Mouse (Mus musculus) CH12.LX (cell line): ENCODE data around the gene Slc26a1. TPM values are rescaled to one million over a fixed set of nuclear protein-coding genes. Genes with fewer than 3 reads are reported as not detected.

ENCODE experiments used
- DNase-seq: peaks from one replicate; pipeline ENCODE4 v3.0.0-alpha.2; 2013; ENCODE audit errors: extremely low read depth
- H3K27ac ChIP-seq: 2 replicates; pipeline ENCODE4 v1.5.1; 2012; ENCODE audit warnings: low read depth, mild to moderate bottlenecking, control low read depth, moderate library complexity; ENCODE audit not compliant: insufficient read depth
- H3K27me3 ChIP-seq: replicated peaks from 2 replicates; pipeline ENCODE3; 2012; ENCODE audit warnings: inconsistent platforms
- H3K36me3 ChIP-seq, 2 experiments: replicated peaks in 1 of 2; 2 replicates each; pipeline versions ENCODE3 to v1.6.1; 2012; ENCODE audit warnings: inconsistent platforms in 1 of 2, low read length in 1 of 2, mild to moderate bottlenecking in 1 of 2, mixed read lengths in 1 of 2, moderate library complexity in 1 of 2; ENCODE audit not compliant: control insufficient read depth in 1 of 2, insufficient read depth in 1 of 2
- H3K4me1 ChIP-seq, 2 experiments: 2 replicates each; pipeline ENCODE4 v1.6.1; 2012; ENCODE audit warnings: inconsistent platforms in 1 of 2, moderate library complexity in 1 of 2; ENCODE audit not compliant: insufficient read depth in 2 of 2, control insufficient read depth in 1 of 2
- H3K4me2 ChIP-seq: 2 replicates; pipeline ENCODE4 v1.6.1; 2012; ENCODE audit warnings: low read depth, mild to moderate bottlenecking, control low read depth; ENCODE audit not compliant: poor library complexity, insufficient read depth, severe bottlenecking
- H3K4me3 ChIP-seq, 3 experiments: fragments of 150-350 bp in 1 of 3; sonication (generic) in 1 of 3; replicated peaks in 1 of 3; 2 replicates each; pipeline versions ENCODE3 to v1.5.1; 2011 to 2012; ENCODE audit warnings: low read depth in 2 of 3, low read length in 2 of 3, mild to moderate bottlenecking in 2 of 3, moderate library complexity in 2 of 3, control low read depth in 1 of 3, improper control_type of control experiment in 1 of 3, inconsistent platforms in 1 of 3, mixed read lengths in 1 of 3; ENCODE audit not compliant: poor library complexity in 1 of 3
- H3K79me2 ChIP-seq: replicated peaks from 2 replicates; pipeline ENCODE4 v1.6.1; 2012; ENCODE audit warnings: mild to moderate bottlenecking, moderate library complexity; ENCODE audit not compliant: control insufficient read depth, poor library complexity, insufficient read depth, severe bottlenecking; ENCODE audit errors: extremely low read depth
- H3K9ac ChIP-seq: 2 replicates; pipeline ENCODE4 v1.6.1; 2012; ENCODE audit warnings: low read depth, mild to moderate bottlenecking, control low read depth, moderate library complexity; ENCODE audit not compliant: insufficient read depth
- H3K9me3 ChIP-seq: replicated peaks from 2 replicates; pipeline ENCODE3; 2012; ENCODE audit warnings: low read length, inconsistent platforms, mixed read lengths
- BHLHE40 ChIP-seq: IDR thresholded peaks from 2 replicates; pipeline ENCODE4 v1.6.1; 2011; ENCODE audit warnings: mild to moderate bottlenecking, low read depth, low read length, improper control_type of control experiment
- CHD2 ChIP-seq: IDR thresholded peaks from 2 replicates; pipeline ENCODE4 v1.6.1; 2011; ENCODE audit warnings: low read length, improper control_type of control experiment
- CTCF ChIP-seq, 2 experiments: IDR thresholded peaks in 1 of 2; conservative IDR thresholded peaks in 1 of 2; 2 replicates each; pipeline ENCODE4 v1.5.1; 2011 to 2012; ENCODE audit warnings: low read depth in 2 of 2, low read length in 2 of 2, improper control_type of control experiment in 1 of 2, inconsistent platforms in 1 of 2, mild to moderate bottlenecking in 1 of 2, moderate library complexity in 1 of 2
- E2F4 ChIP-seq: IDR thresholded peaks from 2 replicates; pipeline ENCODE4 v1.6.1; 2011; ENCODE audit warnings: low read depth, low read length, improper control_type of control experiment; ENCODE audit not compliant: insufficient replicate concordance
- ELF1 ChIP-seq: IDR thresholded peaks from 2 replicates; pipeline ENCODE4 v1.6.1; 2014; ENCODE audit warnings: low read depth, mild to moderate bottlenecking, inconsistent platforms, low read length, improper control_type of control experiment
- EP300 ChIP-seq: IDR thresholded peaks from 2 replicates; pipeline ENCODE4 v1.6.1; 2011; ENCODE audit warnings: low read length, improper control_type of control experiment
- ETS1 ChIP-seq: conservative IDR thresholded peaks from 2 replicates; pipeline ENCODE4 v1.6.1; 2012; ENCODE audit warnings: low read depth, mild to moderate bottlenecking, inconsistent platforms, low read length, improper control_type of control experiment, moderate library complexity
- GABPA ChIP-seq: IDR thresholded peaks from 2 replicates; pipeline ENCODE4 v1.6.1; 2012; ENCODE audit warnings: low read depth, low read length, improper control_type of control experiment, inconsistent platforms; ENCODE audit not compliant: insufficient replicate concordance
- IRF4 ChIP-seq: IDR thresholded peaks from 2 replicates; pipeline ENCODE4 v1.6.1; 2014; ENCODE audit warnings: low read depth, mild to moderate bottlenecking, inconsistent platforms, low read length, improper control_type of control experiment
- JUN ChIP-seq: IDR thresholded peaks from 2 replicates; pipeline ENCODE4 v1.6.1; 2011; ENCODE audit warnings: low read depth, mild to moderate bottlenecking, low read length, improper control_type of control experiment, moderate library complexity; ENCODE audit not compliant: insufficient read depth
- MAX ChIP-seq: IDR thresholded peaks from 2 replicates; pipeline ENCODE4 v1.6.1; 2011; ENCODE audit warnings: low read length, improper control_type of control experiment
- MAZ ChIP-seq: IDR thresholded peaks from 2 replicates; pipeline ENCODE4 v1.6.1; 2012; ENCODE audit warnings: low read depth, mild to moderate bottlenecking, inconsistent platforms, low read length, improper control_type of control experiment, moderate library complexity
- MEF2A ChIP-seq: IDR thresholded peaks from 2 replicates; pipeline ENCODE4 v1.6.1; 2014; ENCODE audit warnings: low read depth, mild to moderate bottlenecking, inconsistent platforms, low read length, improper control_type of control experiment, borderline replicate concordance
- MXI1 ChIP-seq: IDR thresholded peaks from 2 replicates; pipeline ENCODE4 v1.6.1; 2011; ENCODE audit warnings: mild to moderate bottlenecking, low read depth, low read length, improper control_type of control experiment
- MYC ChIP-seq: IDR thresholded peaks from 2 replicates; pipeline ENCODE4 v1.6.1; 2011; ENCODE audit warnings: low read depth, mild to moderate bottlenecking, improper control_type of control experiment, low read length
- NRF1 ChIP-seq: IDR thresholded peaks from 2 replicates; pipeline ENCODE4 v1.6.1; 2014; ENCODE audit warnings: low read depth, mild to moderate bottlenecking, inconsistent platforms, low read length, improper control_type of control experiment, moderate library complexity
- PAX5 ChIP-seq: IDR thresholded peaks from 2 replicates; pipeline ENCODE4 v1.6.1; 2012; ENCODE audit warnings: low read length, inconsistent platforms, mixed read lengths
- POLR2A ChIP-seq: IDR thresholded peaks from 2 replicates; pipeline ENCODE4 v1.6.1; 2011; ENCODE audit warnings: low read depth, mild to moderate bottlenecking, improper control_type of control experiment, low read length
- RAD21 ChIP-seq: IDR thresholded peaks from 2 replicates; pipeline ENCODE4 v1.6.1; 2011; ENCODE audit warnings: low read depth, mild to moderate bottlenecking, low read length, improper control_type of control experiment, moderate library complexity
- SMC3 ChIP-seq: IDR thresholded peaks from 2 replicates; pipeline ENCODE4 v1.6.1; 2011; ENCODE audit warnings: low read depth, low read length, improper control_type of control experiment
- TCF12 ChIP-seq: IDR thresholded peaks from 2 replicates; pipeline ENCODE4 v1.6.1; 2014; ENCODE audit warnings: low read depth, mild to moderate bottlenecking, inconsistent platforms, low read length, improper control_type of control experiment
- USF1 ChIP-seq: IDR thresholded peaks from 2 replicates; pipeline ENCODE4 v1.6.1; 2014; ENCODE audit warnings: low read depth, mild to moderate bottlenecking, inconsistent platforms, low read length, improper control_type of control experiment
- ZKSCAN1 ChIP-seq: IDR thresholded peaks from 2 replicates; pipeline ENCODE4 v1.6.1; 2012; ENCODE audit warnings: low read depth, inconsistent platforms, low read length, improper control_type of control experiment, borderline replicate concordance
- dilution Hi-C: fragments of 300-500 bp; cut with MboI; formaldehyde crosslinking; loops from 2 replicates; pipeline ENCODE4 v1.14.3; 2020; ENCODE audit warnings: low sequenced_read_pairs; ENCODE audit not compliant: extremely low pct_unique_long_range_greater_than_20kb, extremely low pct_ligation_motif_present
- in situ Hi-C: fragments of 300-500 bp; cut with MboI; formaldehyde crosslinking; loops from 3 replicates; pipeline ENCODE4 v1.14.3; 2019; ENCODE audit warnings: low sequenced_read_pairs, low pct_ligation_motif_present, low pct_unique_long_range_greater_than_20kb, mixed read lengths
- polyA plus RNA-seq: library from polyadenylated mRNA; unstranded; fragments of >175 nt; gene quantifications from 2 replicates; pipeline ENCODE4 v1.2.1, GENCODE M21; 2012; ENCODE audit warnings: low read depth; ENCODE audit not compliant: insufficient read length
- total RNA-seq, 2 experiments: library from RNA; depleted of rRNA; stranded (reverse); fragments of 300-350 nt in 1 of 2; fragments of >200 nt in 1 of 2; gene quantifications; 2 replicates each; pipeline ENCODE4 v1.2.3; 2012 to 2014

The Slc26a1 gene
- total and polyA plus RNA-seq, 3 experiments, result 0.07 to 0.08 TPM; not detected in 1

DNA sequence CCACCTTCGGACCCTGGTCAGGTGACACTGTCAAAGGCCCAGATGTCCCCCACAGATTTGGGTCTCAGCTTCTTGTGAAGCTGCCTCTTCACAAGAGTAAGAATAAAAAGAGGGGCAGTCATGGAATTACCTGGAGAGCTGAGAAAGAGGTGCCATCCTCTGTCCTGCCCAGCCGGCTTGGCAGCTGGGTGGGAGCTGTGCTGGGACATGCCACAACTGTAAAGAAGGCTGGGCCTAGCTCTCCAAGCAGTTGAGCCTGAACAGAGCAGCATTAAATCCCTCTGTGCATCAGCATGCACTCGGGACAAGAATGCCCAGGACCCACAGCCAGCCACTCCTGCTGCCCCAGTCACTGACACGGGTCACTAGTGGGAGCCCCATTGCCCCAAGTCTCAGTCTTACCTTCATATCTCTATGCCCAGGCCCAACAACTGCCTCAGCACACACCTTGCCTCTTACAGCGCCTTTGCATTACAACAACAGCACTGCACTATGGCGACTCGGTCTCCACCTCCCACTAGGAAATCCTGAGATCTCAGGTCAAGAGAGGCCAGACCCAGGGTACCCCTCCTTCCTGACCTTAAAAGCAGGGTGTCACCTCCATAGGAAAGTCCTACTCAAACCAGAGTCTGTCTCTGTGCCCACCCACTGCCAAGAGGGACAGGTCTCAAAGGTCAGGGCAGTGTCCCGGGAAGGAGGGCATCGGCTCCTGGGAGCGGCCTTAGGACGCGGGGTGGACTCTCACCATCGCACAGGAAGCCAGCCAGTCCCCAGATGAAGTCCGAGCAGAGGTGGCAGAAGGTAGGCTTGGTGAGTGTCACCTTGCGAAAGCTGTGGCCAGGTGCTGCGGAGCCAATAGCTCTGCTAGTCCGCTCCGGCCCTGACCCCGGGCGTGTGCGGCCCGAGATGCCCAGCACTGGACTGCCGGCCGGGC lies 15.4 kb downstream of the Slc26a1 start, which contains the start of gene Idua:
Gene Idua (plus strand): TSS at position 634 of the 934 bp plus-strand sequence.
- Histone ChIP-seq H3K9me3 (no peaks in the 10 kb centered on the region), H3K27me3 (peaks cover 6% of the 10 kb centered on the region), H3K4me3 (peak within 1 kb of the TSS; percentile 58 to 90 (median 72)), H3K79me2 (no peaks in the 10 kb centered on the region), H3K4me1 (peaks cover 6 to 23% of the 10 kb centered on the region in 2 experiments), H3K9ac (peak within 1 kb of the TSS; percentile 79), H3K4me2 (peak within 1 kb of the TSS; percentile 30), H3K36me3 (peaks cover 25 to 35% of the 10 kb centered on the region in 2 experiments)
- DNase-seq, result no peak
- dilution Hi-C loops, result no loop called here
- TF ChIP-seq ELF1 (no peak), EP300 (no peak), MYC (no peak), MXI1 (no peak), TCF12 (no peak), CHD2 (no peak), E2F4 (no peak), SMC3 (no peak), MAX (no peak), MAZ (no peak), IRF4 (no peak), JUN (no peak), USF1 (no peak), PAX5 (no peak), BHLHE40 (no peak), NRF1 (no peak), ETS1 (no peak), MEF2A (no peak), CTCF (conservative IDR thresholded peaks at IDR 0.05 in 1 of 2, IDR thresholded peaks at IDR 0.05 in 1 of 2; ENCODE audit: low read depth in 2 of 2, low read length in 2 of 2) (no peak)
- TF ChIP-seq, all 38 proteins: peak for 0
- in situ Hi-C loops, result loop anchor here (25.0 kb wide), 1 partner anchor 223 kb away; the partner anchor contains the start of genes Atp5k and Mfsd7a
- H3K27ac ChIP-seq, result no peak within 1 kb of the TSS

DNA sequence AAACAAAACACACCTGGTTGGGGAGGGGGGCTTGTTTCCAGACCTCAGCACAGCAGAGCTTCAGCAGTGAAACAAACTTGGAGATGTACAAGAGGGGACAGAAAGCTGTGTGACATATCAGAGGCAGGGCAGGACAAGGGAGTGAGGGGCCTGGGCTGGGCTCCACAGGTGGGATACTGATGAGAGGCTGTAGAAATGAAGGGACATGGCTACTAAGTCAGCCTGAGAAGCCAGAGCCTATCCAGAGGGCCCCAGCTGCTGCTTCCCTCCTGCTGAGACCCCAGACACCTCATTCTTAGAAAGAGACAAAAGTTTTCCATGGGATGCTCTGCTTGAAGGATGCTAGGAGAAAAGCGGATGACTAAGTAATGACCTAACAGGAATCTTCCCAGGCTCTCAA lies 16.8 kb downstream of the Slc26a1 start:
- no peaks in the 10 kb centered on the region for H3K9me3 ChIP-seq
- H3K36me3 ChIP-seq, result peaks cover 39 to 49% of the 10 kb centered on the region in 2 experiments

More for the DNA sequence above, 16.8 kb downstream of the Slc26a1 start:
- H3K4me3 ChIP-seq, result no peak overlapping the region
- in situ Hi-C loops, result loop anchor here (25.0 kb wide), 1 partner anchor 221 kb away; the partner anchor contains the start of genes Atp5k and Mfsd7a
- no peak for DNase-seq
- peaks cover 3% of the 10 kb centered on the region for H3K27me3 ChIP-seq
- dilution Hi-C loops, result no loop called here
- H3K79me2 ChIP-seq, result no peaks in the 10 kb centered on the region
- H3K4me1 ChIP-seq, result peaks cover 6 to 23% of the 10 kb centered on the region in 2 experiments
- no peak for TF ChIP-seq ELF1
- TF ChIP-seq GABPA, result no peak
- no peak for TF ChIP-seq ZKSCAN1
- TF ChIP-seq POLR2A, result no peak
- no peak for TF ChIP-seq SMC3
- no peak for TF ChIP-seq RAD21
- TF ChIP-seq USF1, result no peak
- no peak overlapping the region for H3K27ac ChIP-seq
- no peak overlapping the region for H3K9ac ChIP-seq
- no peak overlapping the region for H3K4me2 ChIP-seq
